Mouse (Mus musculus) bone marrow, adult 2 months (tissue): Measurements from ENCODE around the gene Adcy7.

ENCODE experiments used
- CTCF ChIP-seq: fragments of 200-500 bp; IDR thresholded peaks from 2 replicates; pipeline ENCODE4 v1.5.1; 2011; ENCODE audit warnings: low read length, control low read depth; ENCODE audit not compliant: control insufficient read depth, insufficient read depth
- POLR2A ChIP-seq: fragments of 200-500 bp; IDR thresholded peaks from 2 replicates; pipeline ENCODE4 v1.6.1; 2011; ENCODE audit warnings: low read depth, mild to moderate bottlenecking, control low read depth, low read length, borderline replicate concordance; ENCODE audit not compliant: control insufficient read depth

GRCm38 (mm10) chr8:88318151-88318550, 45.9 kb downstream of the Adcy7 start:
- TF ChIP-seq CTCF (no peak), POLR2A (no peak)
